Mouse (Mus musculus) embryonic facial prominence, embryonic 13.5 days (tissue): ENCODE results near the gene Slc25a27. TPM values are rescaled to one million over a fixed set of nuclear protein-coding genes. Genes with fewer than 3 reads are reported as not detected.
A peak's percentile ranks its signal among the peaks of the same experiment; 100 is the strongest.

Experiments used
- ATAC-seq: fragments of 200-750 bp; cut with Nextera tagmentation; 2 replicates; pipeline ENCODE4 v1.8.0; 2017; ENCODE audit warnings: low read depth; ENCODE audit not compliant: insufficient number of reproducible peaks, insufficient read depth, low FRiP score, low TSS enrichment
- H3K27ac ChIP-seq: fragments of 300-500 bp; sonication (generic); 2 replicates; pipeline ENCODE4 v1.5.1; 2015; ENCODE audit warnings: moderate library complexity, mild to moderate bottlenecking, inconsistent platforms
- H3K27me3 ChIP-seq: fragments of 300-500 bp; sonication (generic); 2 replicates; pipeline ENCODE4 v1.6.1; 2015; ENCODE audit warnings: mild to moderate bottlenecking, inconsistent platforms
- H3K36me3 ChIP-seq: fragments of 300-500 bp; sonication (generic); 2 replicates; pipeline ENCODE4 v1.6.1; 2015; ENCODE audit warnings: mild to moderate bottlenecking, inconsistent platforms
- H3K4me1 ChIP-seq: fragments of 300-500 bp; sonication (generic); 2 replicates; pipeline ENCODE4 v1.6.1; 2015; ENCODE audit warnings: inconsistent platforms
- H3K4me2 ChIP-seq: fragments of 300-500 bp; sonication (generic); 2 replicates; pipeline ENCODE4 v1.6.1; 2015; ENCODE audit warnings: moderate library complexity, mild to moderate bottlenecking, inconsistent platforms
- H3K4me3 ChIP-seq: fragments of 300-500 bp; sonication (generic); 2 replicates; pipeline ENCODE4 v1.5.1; 2015; ENCODE audit warnings: mild to moderate bottlenecking, inconsistent platforms
- H3K9ac ChIP-seq: fragments of 300-500 bp; sonication (generic); 2 replicates; pipeline ENCODE4 v1.6.1; 2015; ENCODE audit warnings: mild to moderate bottlenecking, inconsistent platforms
- H3K9me3 ChIP-seq: fragments of 300-500 bp; sonication (generic); 2 replicates; pipeline ENCODE4 v1.6.1; 2016; ENCODE audit warnings: inconsistent platforms
- WGBS: fragments of 180-500 bp; shearing (Covaris S2); methylation state at CpG from one replicate; pipeline ENCODE4 v1.1.7; 2015; ENCODE audit warnings: mixed read lengths; 5-methylcytosine and 5-hydroxymethylcytosine counted together
- polyA plus RNA-seq: library from polyadenylated mRNA; unstranded; fragments of >200 nt; fragmentation: Nextera tagmentation; extraction: Ambion mirVana; gene quantifications from 2 replicates; pipeline ENCODE4 v1.2.1, GENCODE M21; 2015

Slc25a27 gene
- polyA plus RNA-seq, 1 experiment from 2014 or later = 48.2 TPM

DNA sequence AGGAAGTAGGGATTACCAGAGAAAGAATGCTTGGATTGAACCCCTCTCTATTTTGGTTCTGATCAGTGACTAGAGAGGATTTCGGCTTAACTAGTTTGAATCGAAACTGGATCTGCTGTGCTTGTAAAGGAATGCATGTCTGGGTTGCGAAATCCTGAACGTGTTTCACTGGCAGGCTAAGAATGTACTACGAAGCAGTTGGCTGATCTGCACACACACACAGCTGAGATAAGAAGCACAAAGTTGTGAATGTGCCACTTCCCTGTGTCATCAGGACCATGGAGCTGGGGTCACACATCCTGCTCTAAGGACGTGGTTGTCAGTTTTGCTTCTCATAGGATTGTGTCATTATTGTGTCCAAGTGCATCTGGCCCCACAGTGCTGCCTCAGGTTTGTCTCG is 22.6 kb downstream of the Slc25a27 start:
- WGBS = 69% methylated on average over 7 of the region's 7 CpGs
- Histone ChIP-seq H3K36me3 (peaks cover 46% of the 10 kb centered on the region), H3K9ac (no peak overlapping the region), H3K27me3 (no peaks in the 10 kb centered on the region), H3K9me3 (no peaks in the 10 kb centered on the region), H3K27ac (no peak overlapping the region), H3K4me2 (no peak overlapping the region), H3K4me1 (no peaks in the 10 kb centered on the region), H3K4me3 (no peak overlapping the region)
- ATAC-seq = no peak

- Histone ChIP-seq H3K27ac (no peak overlapping the region), H3K4me3 (no peak overlapping the region), H3K27me3 (no peaks in the 10 kb centered on the region), H3K9me3 (no peaks in the 10 kb centered on the region), H3K4me1 (no peaks in the 10 kb centered on the region), H3K36me3 (peaks cover 43% of the 10 kb centered on the region), H3K9ac (no peak overlapping the region), H3K4me2 (no peak overlapping the region)
- 82% methylated on average over 7 of the region's 7 CpGs for WGBS
- ATAC-seq = no peak
Measured at GRCm38 (mm10) chr17:43643191-43643590, 23.8 kb downstream of the Slc25a27 start.

- WGBS = 87% methylated on average over 1 of the region's 1 CpGs
- no peak overlapping the region for H3K4me2 ChIP-seq
- peaks cover 28% of the 10 kb centered on the region for H3K36me3 ChIP-seq
- no peak overlapping the region for H3K4me3 ChIP-seq
- ATAC-seq = no peak
- no peak overlapping the region for H3K9ac ChIP-seq
- no peak overlapping the region for H3K27ac ChIP-seq
- no peaks in the 10 kb centered on the region for H3K4me1 ChIP-seq
- H3K9me3 ChIP-seq = no peaks in the 10 kb centered on the region
- H3K27me3 ChIP-seq = no peaks in the 10 kb centered on the region
Measured at GRCm38 (mm10) chr17:43640825-43641224, 26.2 kb downstream of the Slc25a27 start.

DNA sequence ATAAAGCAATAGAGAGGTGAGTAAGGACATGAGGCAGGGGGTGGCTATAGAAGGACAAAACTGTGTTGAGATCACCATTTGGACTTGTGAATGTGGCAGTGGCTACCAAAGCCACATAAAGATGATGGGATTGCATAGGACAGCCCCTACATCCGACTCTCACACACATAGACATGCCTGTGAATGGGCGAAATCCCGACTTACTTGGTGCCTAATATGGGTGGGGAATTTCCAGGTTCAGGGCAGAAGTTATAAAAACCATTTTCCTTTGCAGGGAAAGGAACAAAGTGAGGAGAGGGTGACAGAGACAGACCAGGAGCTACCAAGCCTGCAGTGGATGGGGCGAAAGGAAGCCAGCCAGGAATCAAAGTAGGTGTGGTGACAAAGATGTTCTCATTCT is 29.9 kb downstream of the Slc25a27 start:
- WGBS = 95% methylated on average over 4 of the region's 4 CpGs
- ATAC-seq = no peak

DNA sequence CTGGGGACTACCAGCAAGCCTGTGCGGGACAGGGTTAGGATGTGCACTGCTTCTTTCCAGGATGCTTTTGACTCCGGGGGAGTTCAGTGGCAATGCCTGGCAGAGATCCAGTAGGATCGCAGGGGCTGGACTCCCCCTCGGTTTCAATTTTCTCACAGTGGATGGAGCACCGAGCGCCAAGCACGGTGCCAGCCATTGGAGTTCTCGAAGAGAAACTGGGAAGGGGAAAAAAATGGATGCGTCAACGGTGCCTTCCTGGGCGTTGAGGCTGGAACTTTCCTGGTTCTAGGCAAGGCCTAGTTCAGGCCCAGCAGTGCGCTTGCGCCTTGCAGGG is 36.6 kb downstream of the Slc25a27 start:
- Histone ChIP-seq H3K27ac (no peak overlapping the region), H3K4me3 (peak overlapping the region; percentile 48), H3K36me3 (no peaks in the 10 kb centered on the region), H3K27me3 (peaks cover 51% of the 10 kb centered on the region), H3K4me1 (peaks cover 20% of the 10 kb centered on the region), H3K9me3 (peaks cover 5% of the 10 kb centered on the region), H3K9ac (peak overlapping the region; percentile 53; the same call in 1 of the 2 replicates), H3K4me2 (peak overlapping the region; percentile 87)
- ATAC-seq = no peak
- 42% methylated on average over 13 of the region's 13 CpGs for WGBS

More for the DNA sequence above, 29.9 kb downstream of the Slc25a27 start:
- Histone ChIP-seq H3K27ac (no peak overlapping the region), H3K4me1 (no peaks in the 10 kb centered on the region), H3K9ac (no peak overlapping the region), H3K9me3 (no peaks in the 10 kb centered on the region), H3K36me3 (peaks cover 8% of the 10 kb centered on the region; the same call in 1 of the 2 replicates), H3K4me3 (no peak overlapping the region), H3K4me2 (no peak overlapping the region), H3K27me3 (no peaks in the 10 kb centered on the region)

- 2% methylated on average over 76 of the region's 83 CpGs for WGBS
- peak; percentile 52; the same call in 1 of the 2 replicates for ATAC-seq
Measured at GRCm38 (mm10) chr17:43629496-43630426, 37.3 kb downstream of the Slc25a27 start, which contains the start of gene Tdrd6. Tdrd6 (minus strand) TSS chr17:43630299.

DNA sequence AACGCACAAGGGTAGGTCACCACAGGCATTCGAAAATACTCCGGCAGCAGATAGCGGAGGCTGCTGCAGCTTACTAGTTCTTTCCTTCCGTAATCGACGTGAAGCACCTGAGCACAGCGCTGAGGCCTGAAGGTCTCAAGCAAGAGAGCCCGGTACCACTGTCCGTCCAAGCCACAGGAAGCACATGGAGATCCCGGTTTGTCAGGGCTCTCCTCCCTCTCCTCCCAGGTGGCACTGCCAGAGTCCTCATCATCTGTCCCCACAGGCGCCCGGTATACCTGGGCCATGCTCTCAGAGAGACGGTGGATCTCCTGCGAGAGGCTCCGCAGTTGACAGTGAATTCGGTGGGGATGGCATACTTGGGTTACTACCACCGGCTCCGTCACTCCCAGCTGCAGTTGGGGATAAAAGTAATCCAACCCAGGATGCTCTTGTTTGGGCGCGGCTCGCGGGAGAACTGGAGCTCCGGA is 38.0 kb downstream of the Slc25a27 start:
- peak overlapping the region; percentile 48 for H3K4me3 ChIP-seq
- ATAC-seq = no peak
- peak overlapping the region; percentile 53; the same call in 1 of the 2 replicates for H3K9ac ChIP-seq
- H3K4me2 ChIP-seq = peak overlapping the region; percentile 87
- WGBS = 20% methylated on average over 24 of the region's 24 CpGs
- H3K9me3 ChIP-seq = peaks cover 5% of the 10 kb centered on the region
- H3K27ac ChIP-seq = no peak overlapping the region
- H3K36me3 ChIP-seq = no peaks in the 10 kb centered on the region
- H3K27me3 ChIP-seq = peaks cover 51% of the 10 kb centered on the region
- peaks cover 20% of the 10 kb centered on the region for H3K4me1 ChIP-seq

More at GRCm38 (mm10) chr17:43629496-43630426, 37.3 kb downstream of the Slc25a27 start, which contains the start of gene Tdrd6:
- Histone ChIP-seq H3K9ac (peak within 1 kb of the TSS; percentile 53), H3K9me3 (peaks cover 5% of the 10 kb centered on the region), H3K27me3 (peaks cover 51% of the 10 kb centered on the region), H3K4me2 (peak within 1 kb of the TSS; percentile 87), H3K4me1 (peaks cover 20% of the 10 kb centered on the region), H3K27ac (no peak within 1 kb of the TSS), H3K4me3 (peak within 1 kb of the TSS; percentile 48), H3K36me3 (no peaks in the 10 kb centered on the region)

- no peak for ATAC-seq
- no peak overlapping the region for H3K4me3 ChIP-seq
- no peak overlapping the region for H3K4me2 ChIP-seq
- H3K27ac ChIP-seq = no peak overlapping the region
- H3K9ac ChIP-seq = no peak overlapping the region
- H3K27me3 ChIP-seq = peaks cover 51% of the 10 kb centered on the region
- H3K36me3 ChIP-seq = no peaks in the 10 kb centered on the region
- peaks cover 20% of the 10 kb centered on the region for H3K4me1 ChIP-seq
- peaks cover 5% of the 10 kb centered on the region for H3K9me3 ChIP-seq
- WGBS = 89% methylated on average over 10 of the region's 10 CpGs
Measured at GRCm38 (mm10) chr17:43628246-43628645, 38.8 kb downstream of the Slc25a27 start.

- Histone ChIP-seq H3K36me3 (no peaks in the 10 kb centered on the region), H3K4me2 (no peak overlapping the region), H3K9me3 (no peaks in the 10 kb centered on the region; the same call in 1 of the 2 replicates), H3K9ac (no peak overlapping the region), H3K27ac (no peak overlapping the region), H3K27me3 (peaks cover 3% of the 10 kb centered on the region), H3K4me1 (no peaks in the 10 kb centered on the region), H3K4me3 (no peak overlapping the region)
- no peak for ATAC-seq
- WGBS = 84% methylated on average over 10 of the region's 10 CpGs
Measured at GRCm38 (mm10) chr17:43622076-43622475, 44.9 kb downstream of the Slc25a27 start.

DNA sequence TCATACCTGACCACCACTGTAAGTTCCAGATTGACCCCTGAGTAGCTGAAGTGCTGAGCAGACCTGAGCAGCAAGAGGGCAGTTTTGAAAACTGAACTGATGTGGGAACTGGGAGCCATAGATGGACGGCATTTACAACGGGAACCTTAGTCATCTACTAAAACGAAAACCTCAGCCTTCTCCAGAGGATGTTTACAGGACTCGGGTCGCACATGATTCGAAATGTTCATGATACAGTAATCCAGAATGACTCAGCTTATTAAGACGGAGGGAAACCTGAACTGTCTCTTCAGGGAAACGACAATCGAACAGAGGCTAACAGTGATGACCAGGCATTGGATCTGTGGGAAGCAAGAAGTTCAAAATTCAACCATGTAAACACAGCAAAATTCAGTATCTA is 47.9 kb downstream of the Slc25a27 start:
- Histone ChIP-seq H3K9ac (no peak overlapping the region), H3K27me3 (no peaks in the 10 kb centered on the region), H3K27ac (no peak overlapping the region), H3K4me1 (no peaks in the 10 kb centered on the region), H3K4me3 (no peak overlapping the region), H3K4me2 (no peak overlapping the region), H3K9me3 (no peaks in the 10 kb centered on the region), H3K36me3 (no peaks in the 10 kb centered on the region)
- 83% methylated on average over 9 of the region's 9 CpGs for WGBS
- no peak for ATAC-seq

GRCm38 (mm10) chr17:43612221-43612620 is 54.8 kb downstream of the Slc25a27 start:
- H3K27ac ChIP-seq = no peak overlapping the region
- WGBS = 69% methylated on average over 3 of the region's 3 CpGs
- no peaks in the 10 kb centered on the region for H3K27me3 ChIP-seq
- no peaks in the 10 kb centered on the region for H3K9me3 ChIP-seq
- ATAC-seq = no peak
- H3K9ac ChIP-seq = no peak overlapping the region
- no peak overlapping the region for H3K4me2 ChIP-seq
- no peaks in the 10 kb centered on the region for H3K36me3 ChIP-seq
- no peak overlapping the region for H3K4me3 ChIP-seq
- no peaks in the 10 kb centered on the region for H3K4me1 ChIP-seq

GRCm38 (mm10) chr17:43611586-43611985 is 55.4 kb downstream of the Slc25a27 start:
- H3K27ac ChIP-seq = no peak overlapping the region
- 16% methylated on average over 7 of the region's 7 CpGs for WGBS

More at GRCm38 (mm10) chr17:43611586-43611985, 55.4 kb downstream of the Slc25a27 start:
- H3K9ac ChIP-seq = no peak overlapping the region
- H3K4me3 ChIP-seq = no peak overlapping the region
- H3K27me3 ChIP-seq = no peaks in the 10 kb centered on the region
- H3K4me2 ChIP-seq = no peak overlapping the region
- no peaks in the 10 kb centered on the region for H3K9me3 ChIP-seq
- no peaks in the 10 kb centered on the region for H3K4me1 ChIP-seq
- no peaks in the 10 kb centered on the region for H3K36me3 ChIP-seq
- ATAC-seq = no peak
